Mouse (Mus musculus) intestine, postnatal 0 days (tissue): ENCODE data around the gene Myo18b. TPM values are rescaled to one million over a fixed set of nuclear protein-coding genes. Genes with fewer than 3 reads are reported as not detected.

Experiments
- ATAC-seq: fragments of 200-750 bp; cut with Nextera tagmentation; 2 replicates; pipeline ENCODE4 v1.8.0; 2017; ENCODE audit warnings: mild to moderate bottlenecking, moderate TSS enrichment, moderate library complexity
- H3K27ac ChIP-seq: fragments of 300-500 bp; sonication (generic); 2 replicates; pipeline ENCODE4 v1.5.1; 2014; ENCODE audit warnings: mild to moderate bottlenecking, low read depth, low read length, moderate library complexity
- H3K27me3 ChIP-seq: fragments of 300-500 bp; sonication (generic); replicated peaks from 2 replicates; pipeline ENCODE4 v1.6.1; 2014; ENCODE audit warnings: low read length, mixed read lengths; ENCODE audit not compliant: control insufficient read depth, insufficient read depth
- H3K36me3 ChIP-seq: fragments of 300-500 bp; sonication (generic); 2 replicates; pipeline ENCODE4 v1.6.1; 2014; ENCODE audit warnings: mild to moderate bottlenecking, moderate library complexity; ENCODE audit not compliant: control insufficient read depth, insufficient read depth
- H3K4me1 ChIP-seq: fragments of 300-500 bp; sonication (generic); replicated peaks from 2 replicates; pipeline ENCODE4 v1.6.1; 2014; ENCODE audit warnings: antibody characterized with exemption, low read length, mixed read lengths; ENCODE audit not compliant: control insufficient read depth, insufficient read depth
- H3K4me2 ChIP-seq: fragments of 300-500 bp; sonication (generic); replicated peaks from 2 replicates; pipeline ENCODE4 v1.6.1; 2014; ENCODE audit warnings: low read depth, mild to moderate bottlenecking, moderate library complexity
- H3K4me3 ChIP-seq: fragments of 300-500 bp; sonication (generic); 2 replicates; pipeline ENCODE4 v1.5.1; 2014; ENCODE audit warnings: low read depth, low read length
- H3K9ac ChIP-seq: fragments of 300-500 bp; sonication (generic); 2 replicates; pipeline ENCODE4 v1.6.1; 2014; ENCODE audit warnings: mild to moderate bottlenecking, low read depth, low read length
- H3K9me3 ChIP-seq: fragments of 300-500 bp; sonication (generic); 2 replicates; pipeline ENCODE4 v1.6.1; 2016; ENCODE audit warnings: mixed run types; ENCODE audit not compliant: control insufficient read depth
- CTCF ChIP-seq: sonication (generic); IDR thresholded peaks from 2 replicates; pipeline ENCODE4 v1.5.1; 2016; ENCODE audit warnings: low read depth, mild to moderate bottlenecking, control low read depth, antibody characterized with exemption, moderate library complexity
- WGBS: fragments of 180-500 bp; shearing (Covaris S2); extraction: QIAGEN DNeasy Blood & Tissue Kit; methylation state at CpG from one replicate; pipeline ENCODE4 v1.1.7; 2014; 5-methylcytosine and 5-hydroxymethylcytosine counted together
- polyA plus RNA-seq: library from polyadenylated mRNA; unstranded; fragments of >200 nt; fragmentation: Nextera tagmentation; extraction: Ambion mirVana; gene quantifications from 2 replicates; pipeline ENCODE4 v1.2.1, GENCODE M21; 2015

The Myo18b gene
- polyA plus RNA-seq, 1 experiment from 2014 or later, result 0.09 TPM

GRCm38 (mm10) chr5:112769020-112769720 lies 127.0 kb downstream of the Myo18b start:
- ATAC-seq, result no peak
- WGBS, result 30% methylated on average over 11 of the region's 11 CpGs
- H3K4me1 ChIP-seq, result no peaks in the 10 kb centered on the region
- TF ChIP-seq CTCF, result no peak
- no peak overlapping the region for H3K4me2 ChIP-seq
- H3K36me3 ChIP-seq, result no peaks in the 10 kb centered on the region
- H3K9me3 ChIP-seq, result no peaks in the 10 kb centered on the region
- no peaks in the 10 kb centered on the region for H3K27me3 ChIP-seq
- no peak overlapping the region for H3K4me3 ChIP-seq
- no peak overlapping the region for H3K9ac ChIP-seq
- H3K27ac ChIP-seq, result no peak overlapping the region

- no peak for ATAC-seq
- Histone ChIP-seq H3K36me3 (no peaks in the 10 kb centered on the region), H3K9me3 (no peaks in the 10 kb centered on the region), H3K4me1 (no peaks in the 10 kb centered on the region), H3K4me3 (no peak overlapping the region), H3K4me2 (no peak overlapping the region), H3K27ac (no peak overlapping the region), H3K27me3 (no peaks in the 10 kb centered on the region), H3K9ac (no peak overlapping the region)
- TF ChIP-seq CTCF, result no peak
- 92% methylated on average over 5 of the region's 5 CpGs for WGBS
Measured at GRCm38 (mm10) chr5:112768556-112768955, 127.6 kb downstream of the Myo18b start.

- Histone ChIP-seq H3K36me3 (no peaks in the 10 kb centered on the region), H3K27me3 (no peaks in the 10 kb centered on the region), H3K4me2 (no peak overlapping the region), H3K9ac (no peak overlapping the region), H3K4me3 (no peak overlapping the region), H3K4me1 (no peaks in the 10 kb centered on the region), H3K27ac (no peak overlapping the region), H3K9me3 (no peaks in the 10 kb centered on the region)
- TF ChIP-seq CTCF, result no peak
- no peak for ATAC-seq
- 77% methylated on average over 3 of the region's 3 CpGs for WGBS
Measured at GRCm38 (mm10) chr5:112761415-112762075, 134.6 kb downstream of the Myo18b start.

- H3K27ac ChIP-seq, result no peak overlapping the region
- WGBS, result 31% methylated on average over 10 of the region's 10 CpGs
Measured at GRCm38 (mm10) chr5:112755581-112755980, 140.6 kb downstream of the Myo18b start.

GRCm38 (mm10) chr5:112749634-112750033 lies 146.5 kb downstream of the Myo18b start:
- no peak for ATAC-seq
- no peak overlapping the region for H3K4me3 ChIP-seq
- no peaks in the 10 kb centered on the region for H3K27me3 ChIP-seq
- H3K9me3 ChIP-seq, result no peaks in the 10 kb centered on the region
- H3K4me1 ChIP-seq, result no peaks in the 10 kb centered on the region
- no peak overlapping the region for H3K9ac ChIP-seq
- WGBS, result 41% methylated on average over 5 of the region's 5 CpGs
- no peaks in the 10 kb centered on the region for H3K36me3 ChIP-seq
- no peak overlapping the region for H3K27ac ChIP-seq
- TF ChIP-seq CTCF, result no peak
- H3K4me2 ChIP-seq, result no peak overlapping the region

More at GRCm38 (mm10) chr5:112755581-112755980, 140.6 kb downstream of the Myo18b start:
- Histone ChIP-seq H3K36me3 (no peaks in the 10 kb centered on the region), H3K9ac (no peak overlapping the region), H3K4me2 (no peak overlapping the region), H3K4me1 (no peaks in the 10 kb centered on the region), H3K27me3 (no peaks in the 10 kb centered on the region), H3K9me3 (no peaks in the 10 kb centered on the region), H3K4me3 (no peak overlapping the region)
- ATAC-seq, result no peak
- no peak for TF ChIP-seq CTCF

GRCm38 (mm10) chr5:112748001-112748719 lies 148.0 kb downstream of the Myo18b start:
- H3K9ac ChIP-seq, result no peak overlapping the region
- no peak for TF ChIP-seq CTCF
- H3K9me3 ChIP-seq, result no peaks in the 10 kb centered on the region
- 24% methylated on average over 21 of the region's 21 CpGs for WGBS
- no peak for ATAC-seq
- H3K4me1 ChIP-seq, result no peaks in the 10 kb centered on the region
- no peaks in the 10 kb centered on the region for H3K27me3 ChIP-seq
- H3K27ac ChIP-seq, result no peak overlapping the region
- no peak overlapping the region for H3K4me2 ChIP-seq
- no peak overlapping the region for H3K4me3 ChIP-seq
- no peaks in the 10 kb centered on the region for H3K36me3 ChIP-seq
